Mouse (Mus musculus) small intestine, adult 2 months (tissue): Measurements from ENCODE around the gene Akap1. TPM values are rescaled to one million over a fixed set of nuclear protein-coding genes. Genes with fewer than 3 reads are reported as not detected.
A peak's percentile ranks its signal among the peaks of the same experiment; 100 is the strongest.

ENCODE experiments used
- H3K27ac ChIP-seq: fragments of 200-500 bp; 2 replicates; pipeline ENCODE4 v1.5.1; 2012; ENCODE audit warnings: low read depth, low read length, control low read depth, inconsistent platforms; ENCODE audit not compliant: insufficient read depth
- H3K27me3 ChIP-seq: fragments of 200-500 bp; 2 replicates; pipeline ENCODE4 v1.6.1; 2012; ENCODE audit warnings: mild to moderate bottlenecking, moderate library complexity, low read length, inconsistent platforms; ENCODE audit not compliant: control insufficient read depth, insufficient read depth
- H3K36me3 ChIP-seq: fragments of 200-500 bp; 2 replicates; pipeline ENCODE4 v1.6.1; 2012; ENCODE audit warnings: mild to moderate bottlenecking, low read length, control low read depth, inconsistent platforms; ENCODE audit not compliant: control insufficient read depth, insufficient read depth
- H3K4me1 ChIP-seq: fragments of 200-500 bp; 2 replicates; pipeline ENCODE4 v1.6.1; 2012; ENCODE audit warnings: low read length, inconsistent platforms, mixed read lengths; ENCODE audit not compliant: control insufficient read depth, insufficient read depth, insufficient read length
- H3K4me3 ChIP-seq: fragments of 200-500 bp; 2 replicates; pipeline ENCODE4 v1.5.1; 2012; ENCODE audit warnings: low read depth, mild to moderate bottlenecking, control low read depth, inconsistent platforms, low read length, moderate library complexity
- CTCF ChIP-seq: fragments of 200-500 bp; IDR thresholded peaks from 2 replicates; pipeline ENCODE4 v1.5.1; 2012; ENCODE audit warnings: low read depth, mild to moderate bottlenecking, control low read depth, inconsistent platforms, low read length, moderate library complexity, mixed read lengths; ENCODE audit not compliant: insufficient replicate concordance, insufficient read length; ENCODE audit errors: extremely low read depth
- POLR2A ChIP-seq: fragments of 200-500 bp; IDR thresholded peaks from 2 replicates; pipeline ENCODE4 v1.6.1; 2012; ENCODE audit warnings: low read depth, mild to moderate bottlenecking, control low read depth, inconsistent platforms, low read length, moderate library complexity
- WGBS: fragments of 180-500 bp; shearing (Covaris S2); methylation state at CpG from one replicate; pipeline ENCODE4 v1.1.7; 2018; 5-methylcytosine and 5-hydroxymethylcytosine counted together
- polyA plus RNA-seq: library from polyadenylated mRNA; depleted of rRNA; stranded (reverse); fragments of >200 nt; gene quantifications from 2 replicates; pipeline ENCODE4 v1.2.3, GENCODE M21; 2012

The Akap1 gene
- polyA plus RNA-seq, 1 experiment, result 23.9 TPM

- Histone ChIP-seq H3K4me1 (no peaks in the 10 kb centered on the region; the same call in 1 of the 2 replicates), H3K27ac (no peak overlapping the region), H3K36me3 (no peaks in the 10 kb centered on the region), H3K27me3 (0 out of 2 replicates have a peak, but pooled peaks cover 2% of the 10 kb centered on the region), H3K4me3 (peak overlapping the region; percentile 59)
- TF ChIP-seq POLR2A, result no peak
- no peak for TF ChIP-seq CTCF
- WGBS, result 2% methylated on average over 20 of the region's 20 CpGs
Observed at GRCm38 (mm10) chr11:88873027-88873666, 8.8 kb upstream of the Akap1 start.

GRCm38 (mm10) chr11:88869443-88869842 lies 5.1 kb upstream of the Akap1 start:
- no peaks in the 10 kb centered on the region for H3K36me3 ChIP-seq
- TF ChIP-seq POLR2A (no peak), CTCF (no peak)
- 85% methylated on average over 2 of the region's 2 CpGs for WGBS
- H3K27me3 ChIP-seq, result 0 out of 2 replicates have a peak, but pooled peaks cover 2% of the 10 kb centered on the region
- no peak overlapping the region for H3K27ac ChIP-seq
- no peaks in the 10 kb centered on the region; the same call in 1 of the 2 replicates for H3K4me1 ChIP-seq
- H3K4me3 ChIP-seq, result no peak overlapping the region

- WGBS, result under 1% methylated on average over 48 of the region's 49 CpGs
- Histone ChIP-seq H3K36me3 (no peaks in the 10 kb centered on the region), H3K27ac (peak overlapping the region; percentile 89)
Observed at GRCm38 (mm10) chr11:88863904-88864457, 405 bp downstream of the Akap1 start.

GRCm38 (mm10) chr11:88863071-88863903 lies 1.1 kb downstream of the Akap1 start:
- H3K4me3 ChIP-seq, result peak overlapping the region; percentile 71
- no peaks in the 10 kb centered on the region for H3K27me3 ChIP-seq
- H3K4me1 ChIP-seq, result peaks cover 6% of the 10 kb centered on the region; the same call in 1 of the 2 replicates
- no peaks in the 10 kb centered on the region for H3K36me3 ChIP-seq
- 1% methylated on average over 32 of the region's 32 CpGs for WGBS
- peak; percentile 50; the same call in 1 of the 2 replicates for TF ChIP-seq POLR2A
- no peak for TF ChIP-seq CTCF
- H3K27ac ChIP-seq, result peak overlapping the region; percentile 89

More at GRCm38 (mm10) chr11:88863904-88864457, 405 bp downstream of the Akap1 start:
- Histone ChIP-seq H3K4me1 (peaks cover 6% of the 10 kb centered on the region; the same call in 1 of the 2 replicates), H3K4me3 (peak overlapping the region; percentile 71), H3K27me3 (no peaks in the 10 kb centered on the region)
- TF ChIP-seq POLR2A (no peak), CTCF (no peak)

GRCm38 (mm10) chr11:88862355-88862754 lies 2.0 kb downstream of the Akap1 start:
- peaks cover 7% of the 10 kb centered on the region; the same call in 1 of the 2 replicates for H3K4me1 ChIP-seq
- no peaks in the 10 kb centered on the region for H3K27me3 ChIP-seq
- 24% methylated on average over 2 of the region's 2 CpGs for WGBS
- no peak for TF ChIP-seq POLR2A
- no peak for TF ChIP-seq CTCF
- no peaks in the 10 kb centered on the region for H3K36me3 ChIP-seq
- H3K27ac ChIP-seq, result peak overlapping the region; percentile 89
- no peak overlapping the region for H3K4me3 ChIP-seq

- Histone ChIP-seq H3K4me1 (peaks cover 8% of the 10 kb centered on the region; the same call in 1 of the 2 replicates), H3K27me3 (no peaks in the 10 kb centered on the region), H3K4me3 (no peak overlapping the region), H3K27ac (no peak overlapping the region), H3K36me3 (no peaks in the 10 kb centered on the region)
- TF ChIP-seq POLR2A (no peak), CTCF (no peak)
- WGBS, result 18% methylated on average over 3 of the region's 3 CpGs
Observed at GRCm38 (mm10) chr11:88861060-88861459, 3.3 kb downstream of the Akap1 start.

- WGBS, result 64% methylated on average over 3 of the region's 3 CpGs
Observed at GRCm38 (mm10) chr11:88860641-88861040, 3.7 kb downstream of the Akap1 start.

More at GRCm38 (mm10) chr11:88860641-88861040, 3.7 kb downstream of the Akap1 start:
- TF ChIP-seq POLR2A (no peak), CTCF (no peak)
- no peak overlapping the region for H3K27ac ChIP-seq
- no peak overlapping the region for H3K4me3 ChIP-seq
- H3K4me1 ChIP-seq, result peaks cover 8% of the 10 kb centered on the region; the same call in 1 of the 2 replicates
- H3K36me3 ChIP-seq, result no peaks in the 10 kb centered on the region
- H3K27me3 ChIP-seq, result no peaks in the 10 kb centered on the region
